Mouse (Mus musculus): Measurements from ENCODE around the gene Gpr22. TPM values are rescaled to one million over a fixed set of nuclear protein-coding genes. Genes with fewer than 3 reads are reported as not detected.

The Gpr22 gene
- 12.2 and 12.8 TPM in 2 replicates for polyA plus RNA-seq (2015; fragmentation: Nextera tagmentation; extraction: Ambion mirVana)

GRCm38 (mm10) chr12:31713600-31713999, at the start of gene Gpr22:
Gpr22 (minus strand) TSS chr12:31713947.
- WGBS, result 18% methylated on average over 6 of the region's 6 CpGs
- ATAC-seq, result peak; percentile 93
- H3K36me3 ChIP-seq (ENCODE audit: control insufficient read depth, insufficient read depth), result no peaks in the 10 kb centered on the region
- peak within 1 kb of the TSS; percentile 39 for H3K4me3 ChIP-seq (replicated peaks; ENCODE audit: low read length)
- peak within 1 kb of the TSS; percentile 86 for H3K27ac ChIP-seq (ENCODE audit: low read length)
- no peaks in the 10 kb centered on the region for H3K9me3 ChIP-seq (ENCODE audit: control insufficient read depth, low read length)
- peaks cover 3% of the 10 kb centered on the region; the same call in 1 of the 2 replicates for H3K4me1 ChIP-seq (replicated peaks; ENCODE audit: control insufficient read depth, insufficient read depth, low read length)
- H3K9ac ChIP-seq (replicated peaks; ENCODE audit: low read depth, low read length), result peak within 1 kb of the TSS; percentile 56
- H3K4me2 ChIP-seq (ENCODE audit: low read length), result peak within 1 kb of the TSS; percentile 40
- no peaks in the 10 kb centered on the region for H3K27me3 ChIP-seq (replicated peaks; ENCODE audit: control insufficient read depth, insufficient read depth, low read length)

- 59% methylated on average over 2 of the region's 2 CpGs for WGBS
- no peaks in the 10 kb centered on the region for H3K36me3 ChIP-seq (ENCODE audit: control insufficient read depth, insufficient read depth)
- ATAC-seq, result no peak
- H3K27me3 ChIP-seq (replicated peaks; ENCODE audit: control insufficient read depth, insufficient read depth, low read length), result no peaks in the 10 kb centered on the region
- no peak overlapping the region for H3K9ac ChIP-seq (replicated peaks; ENCODE audit: low read depth, low read length)
- no peaks in the 10 kb centered on the region for H3K4me1 ChIP-seq (replicated peaks; ENCODE audit: control insufficient read depth, insufficient read depth, low read length)
- no peaks in the 10 kb centered on the region for H3K9me3 ChIP-seq (ENCODE audit: control insufficient read depth, low read length)
- no peak overlapping the region for H3K4me3 ChIP-seq (replicated peaks; ENCODE audit: low read length)
- H3K4me2 ChIP-seq (ENCODE audit: low read length), result no peak overlapping the region
- H3K27ac ChIP-seq (ENCODE audit: low read length), result no peak overlapping the region
Observed at GRCm38 (mm10) chr12:31755885-31756755, 42.4 kb upstream of the Gpr22 start.

GRCm38 (mm10) chr12:31754465-31754864, 40.7 kb upstream of the Gpr22 start:
- no peak overlapping the region for H3K9ac ChIP-seq (replicated peaks; ENCODE audit: low read depth, low read length)
- WGBS, result 39% methylated on average over 2 of the region's 2 CpGs
- ATAC-seq, result peak; percentile 49; the same call in 1 of the 2 replicates

GRCm38 (mm10) chr12:31749846-31750245, 36.1 kb upstream of the Gpr22 start:
- WGBS, result 96% methylated on average over 4 of the region's 4 CpGs
- Histone ChIP-seq H3K4me2 (ENCODE audit: low read length) (no peak overlapping the region), H3K4me1 (replicated peaks; ENCODE audit: control insufficient read depth, insufficient read depth, low read length) (no peaks in the 10 kb centered on the region), H3K9me3 (ENCODE audit: control insufficient read depth, low read length) (no peaks in the 10 kb centered on the region), H3K4me3 (replicated peaks; ENCODE audit: low read length) (no peak overlapping the region), H3K9ac (replicated peaks; ENCODE audit: low read depth, low read length) (no peak overlapping the region), H3K36me3 (ENCODE audit: control insufficient read depth, insufficient read depth) (no peaks in the 10 kb centered on the region), H3K27ac (ENCODE audit: low read length) (no peak overlapping the region), H3K27me3 (replicated peaks; ENCODE audit: control insufficient read depth, insufficient read depth, low read length) (no peaks in the 10 kb centered on the region)
- ATAC-seq, result no peak

More at GRCm38 (mm10) chr12:31754465-31754864, 40.7 kb upstream of the Gpr22 start:
- Histone ChIP-seq H3K4me2 (ENCODE audit: low read length) (no peak overlapping the region), H3K27me3 (replicated peaks; ENCODE audit: control insufficient read depth, insufficient read depth, low read length) (no peaks in the 10 kb centered on the region), H3K36me3 (ENCODE audit: control insufficient read depth, insufficient read depth) (no peaks in the 10 kb centered on the region), H3K4me1 (replicated peaks; ENCODE audit: control insufficient read depth, insufficient read depth, low read length) (no peaks in the 10 kb centered on the region), H3K4me3 (replicated peaks; ENCODE audit: low read length) (no peak overlapping the region), H3K9me3 (ENCODE audit: control insufficient read depth, low read length) (no peaks in the 10 kb centered on the region), H3K27ac (ENCODE audit: low read length) (no peak overlapping the region)

- 84% methylated on average over 8 of the region's 8 CpGs for WGBS
- no peak for ATAC-seq
- no peak overlapping the region for H3K4me3 ChIP-seq (replicated peaks; ENCODE audit: low read length)
Observed at GRCm38 (mm10) chr12:31747301-31747700, 33.6 kb upstream of the Gpr22 start.

GRCm38 (mm10) chr12:31734616-31735015, 20.9 kb upstream of the Gpr22 start:
- H3K36me3 ChIP-seq (ENCODE audit: control insufficient read depth, insufficient read depth), result no peaks in the 10 kb centered on the region
- no peak overlapping the region for H3K27ac ChIP-seq (ENCODE audit: low read length)
- no peak for ATAC-seq
- no peak overlapping the region for H3K9ac ChIP-seq (replicated peaks; ENCODE audit: low read depth, low read length)
- no peak overlapping the region for H3K4me3 ChIP-seq (replicated peaks; ENCODE audit: low read length)
- H3K9me3 ChIP-seq (ENCODE audit: control insufficient read depth, low read length), result no peaks in the 10 kb centered on the region
- no peak overlapping the region for H3K4me2 ChIP-seq (ENCODE audit: low read length)
- no peaks in the 10 kb centered on the region for H3K27me3 ChIP-seq (replicated peaks; ENCODE audit: control insufficient read depth, insufficient read depth, low read length)
- WGBS, result 92% methylated on average over 2 of the region's 2 CpGs
- H3K4me1 ChIP-seq (replicated peaks; ENCODE audit: control insufficient read depth, insufficient read depth, low read length), result no peaks in the 10 kb centered on the region

More at GRCm38 (mm10) chr12:31747301-31747700, 33.6 kb upstream of the Gpr22 start:
- Histone ChIP-seq H3K36me3 (ENCODE audit: control insufficient read depth, insufficient read depth) (no peaks in the 10 kb centered on the region), H3K27ac (ENCODE audit: low read length) (no peak overlapping the region), H3K27me3 (replicated peaks; ENCODE audit: control insufficient read depth, insufficient read depth, low read length) (no peaks in the 10 kb centered on the region), H3K4me2 (ENCODE audit: low read length) (no peak overlapping the region), H3K4me1 (replicated peaks; ENCODE audit: control insufficient read depth, insufficient read depth, low read length) (no peaks in the 10 kb centered on the region), H3K9me3 (ENCODE audit: control insufficient read depth, low read length) (no peaks in the 10 kb centered on the region), H3K9ac (replicated peaks; ENCODE audit: low read depth, low read length) (no peak overlapping the region)

GRCm38 (mm10) chr12:31730126-31730525, 16.4 kb upstream of the Gpr22 start:
- Histone ChIP-seq H3K4me3 (replicated peaks; ENCODE audit: low read length) (no peak overlapping the region), H3K9me3 (ENCODE audit: control insufficient read depth, low read length) (no peaks in the 10 kb centered on the region), H3K27me3 (replicated peaks; ENCODE audit: control insufficient read depth, insufficient read depth, low read length) (no peaks in the 10 kb centered on the region), H3K36me3 (ENCODE audit: control insufficient read depth, insufficient read depth) (no peaks in the 10 kb centered on the region), H3K4me2 (ENCODE audit: low read length) (no peak overlapping the region), H3K4me1 (replicated peaks; ENCODE audit: control insufficient read depth, insufficient read depth, low read length) (no peaks in the 10 kb centered on the region), H3K27ac (ENCODE audit: low read length) (no peak overlapping the region), H3K9ac (replicated peaks; ENCODE audit: low read depth, low read length) (no peak overlapping the region)
- WGBS, result 95% methylated on average over 1 of the region's 1 CpGs
- ATAC-seq, result no peak

GRCm38 (mm10) chr12:31726707-31727106, 13.0 kb upstream of the Gpr22 start:
- Histone ChIP-seq H3K9ac (replicated peaks; ENCODE audit: low read depth, low read length) (no peak overlapping the region), H3K4me1 (replicated peaks; ENCODE audit: control insufficient read depth, insufficient read depth, low read length) (no peaks in the 10 kb centered on the region), H3K4me2 (ENCODE audit: low read length) (no peak overlapping the region), H3K27me3 (replicated peaks; ENCODE audit: control insufficient read depth, insufficient read depth, low read length) (no peaks in the 10 kb centered on the region), H3K36me3 (ENCODE audit: control insufficient read depth, insufficient read depth) (no peaks in the 10 kb centered on the region), H3K9me3 (ENCODE audit: control insufficient read depth, low read length) (no peaks in the 10 kb centered on the region), H3K4me3 (replicated peaks; ENCODE audit: low read length) (no peak overlapping the region), H3K27ac (ENCODE audit: low read length) (no peak overlapping the region)
- WGBS, result 28% methylated on average over 1 of the region's 1 CpGs
- ATAC-seq, result no peak

- H3K9ac ChIP-seq (replicated peaks; ENCODE audit: low read depth, low read length), result no peak overlapping the region
- no peaks in the 10 kb centered on the region for H3K36me3 ChIP-seq (ENCODE audit: control insufficient read depth, insufficient read depth)
- H3K4me2 ChIP-seq (ENCODE audit: low read length), result no peak overlapping the region
- H3K27ac ChIP-seq (ENCODE audit: low read length), result no peak overlapping the region
- ATAC-seq, result no peak
- H3K27me3 ChIP-seq (replicated peaks; ENCODE audit: control insufficient read depth, insufficient read depth, low read length), result no peaks in the 10 kb centered on the region
- no peak overlapping the region for H3K4me3 ChIP-seq (replicated peaks; ENCODE audit: low read length)
- WGBS, result 83% methylated on average over 12 of the region's 12 CpGs
- no peaks in the 10 kb centered on the region for H3K4me1 ChIP-seq (replicated peaks; ENCODE audit: control insufficient read depth, insufficient read depth, low read length)
- no peaks in the 10 kb centered on the region for H3K9me3 ChIP-seq (ENCODE audit: control insufficient read depth, low read length)
Observed at GRCm38 (mm10) chr12:31725511-31726275, 11.9 kb upstream of the Gpr22 start.

Measured in forebrain, embryonic 16.5 days (tissue).